Mouse (Mus musculus) testis, adult 2 months (tissue): ENCODE data around the gene Mark2.

Experiments used
- CTCF ChIP-seq: fragments of 200-500 bp; IDR thresholded peaks from 2 replicates; pipeline ENCODE4 v1.5.1; 2012; ENCODE audit warnings: low read depth, mild to moderate bottlenecking, inconsistent platforms, low read length, moderate library complexity; ENCODE audit not compliant: control insufficient read depth, insufficient read depth, insufficient replicate concordance
- POLR2A ChIP-seq: fragments of 200-500 bp; IDR thresholded peaks from 2 replicates; pipeline ENCODE4 v1.6.1; 2012; ENCODE audit warnings: low read depth, mild to moderate bottlenecking, inconsistent platforms, low read length, moderate library complexity; ENCODE audit not compliant: control insufficient read depth

GRCm38 (mm10) chr19:7377639-7378038 is 36.0 kb upstream of the Mark2 start:
- TF ChIP-seq POLR2A (no peak), CTCF (no peak)
